Mouse (Mus musculus) kidney, embryonic 15.5 days (tissue): ENCODE measurements around the gene Cdk19. TPM values are rescaled to one million over a fixed set of nuclear protein-coding genes. Genes with fewer than 3 reads are reported as not detected.
A peak's percentile ranks its signal among the peaks of the same experiment; 100 is the strongest.
"Not testable (repeated sequence)": the region's sequence is repeated elsewhere in the genome, so short reads cannot be mapped to it uniquely, and the experiment has no call there.

Experiments
- ATAC-seq: fragments of 200-750 bp; cut with Nextera tagmentation; replicated peaks from 2 replicates; pipeline ENCODE4 v1.8.0; 2017; ENCODE audit warnings: moderate TSS enrichment; ENCODE audit not compliant: low FRiP score
- H3K27ac ChIP-seq: fragments of 300-500 bp; sonication (generic); 2 replicates; pipeline ENCODE4 v1.5.1; 2015; ENCODE audit warnings: mild to moderate bottlenecking, inconsistent platforms
- H3K27me3 ChIP-seq: fragments of 300-500 bp; sonication (generic); 2 replicates; pipeline ENCODE4 v1.6.1; 2015; ENCODE audit warnings: inconsistent platforms
- H3K36me3 ChIP-seq: fragments of 300-500 bp; sonication (generic); 2 replicates; pipeline ENCODE4 v1.6.1; 2015; ENCODE audit warnings: inconsistent platforms
- H3K4me1 ChIP-seq: fragments of 300-500 bp; sonication (generic); 2 replicates; pipeline ENCODE4 v1.6.1; 2015; ENCODE audit warnings: inconsistent platforms
- H3K4me2 ChIP-seq: fragments of 300-500 bp; sonication (generic); 2 replicates; pipeline ENCODE4 v1.6.1; 2015; ENCODE audit warnings: moderate library complexity, mild to moderate bottlenecking, inconsistent platforms
- H3K4me3 ChIP-seq: fragments of 300-500 bp; sonication (generic); replicated peaks from 2 replicates; pipeline ENCODE4 v1.5.1; 2015; ENCODE audit warnings: mild to moderate bottlenecking, inconsistent platforms
- H3K9ac ChIP-seq: fragments of 300-500 bp; sonication (generic); 2 replicates; pipeline ENCODE4 v1.6.1; 2015; ENCODE audit warnings: mild to moderate bottlenecking, inconsistent platforms
- H3K9me3 ChIP-seq: fragments of 300-500 bp; sonication (generic); replicated peaks from 2 replicates; pipeline ENCODE4 v1.6.1; 2016; ENCODE audit warnings: inconsistent platforms
- WGBS: fragments of 180-500 bp; shearing (Covaris S2); methylation state at CpG from one replicate; pipeline ENCODE4 v1.1.7; 2015; ENCODE audit warnings: mixed read lengths; 5-methylcytosine and 5-hydroxymethylcytosine counted together
- polyA plus RNA-seq: library from polyadenylated mRNA; unstranded; fragments of >200 nt; fragmentation: Nextera tagmentation; extraction: Ambion mirVana; gene quantifications from 2 replicates; pipeline ENCODE4 v1.2.1, GENCODE M21; 2015

Gene Cdk19
- polyA plus RNA-seq: 8.5 and 9.1 TPM in 2 replicates

GRCm38 (mm10) chr10:40339351-40339964 lies at the start of gene Cdk19:
Gene Cdk19 (plus strand): TSS chr10:40339564.
- Histone ChIP-seq H3K9me3 (no peaks in the 10 kb centered on the region), H3K9ac (no peak within 1 kb of the TSS), H3K4me3 (no peak within 1 kb of the TSS), H3K4me2 (peak within 1 kb of the TSS; percentile 8; the same call in 1 of the 2 replicates), H3K27ac (no peak within 1 kb of the TSS), H3K27me3 (no peaks in the 10 kb centered on the region), H3K4me1 (peaks cover 5% of the 10 kb centered on the region; the same call in 1 of the 2 replicates), H3K36me3 (no peaks in the 10 kb centered on the region)
- 17% methylated on average over 13 of the region's 13 CpGs for WGBS
- no peak for ATAC-seq

- WGBS: 91% methylated on average over 6 of the region's 6 CpGs
- no peaks in the 10 kb centered on the region for H3K9me3 ChIP-seq
Observed at GRCm38 (mm10) chr10:40292640-40293039, 46.7 kb upstream of the Cdk19 start.

GRCm38 (mm10) chr10:40300648-40301171 lies 38.7 kb upstream of the Cdk19 start:
- under 1% methylated on average over 36 of the region's 36 CpGs for WGBS
- Histone ChIP-seq H3K36me3 (no peaks in the 10 kb centered on the region), H3K27me3 (no peaks in the 10 kb centered on the region), H3K9ac (peak overlapping the region; percentile 95), H3K4me2 (peak overlapping the region; percentile 69), H3K4me1 (peaks cover 32% of the 10 kb centered on the region), H3K27ac (peak overlapping the region; percentile 95), H3K9me3 (no peaks in the 10 kb centered on the region), H3K4me3 (peak overlapping the region; percentile 97)
- peak; percentile 86 for ATAC-seq

More at GRCm38 (mm10) chr10:40292640-40293039, 46.7 kb upstream of the Cdk19 start:
- no peak overlapping the region for H3K4me2 ChIP-seq
- peaks cover 16% of the 10 kb centered on the region for H3K4me1 ChIP-seq
- H3K9ac ChIP-seq: no peak overlapping the region
- no peaks in the 10 kb centered on the region for H3K27me3 ChIP-seq
- H3K27ac ChIP-seq: no peak overlapping the region
- no peak overlapping the region for H3K4me3 ChIP-seq
- H3K36me3 ChIP-seq: peaks cover 47% of the 10 kb centered on the region
- no peak for ATAC-seq

GRCm38 (mm10) chr10:40301181-40302075 lies 37.9 kb upstream of the Cdk19 start:
- H3K36me3 ChIP-seq, H3K27me3 ChIP-seq, H3K9me3 ChIP-seq: not testable (repeated sequence)
- Histone ChIP-seq H3K27ac (peak overlapping the region; percentile 95), H3K4me3 (peak overlapping the region; percentile 97), H3K4me1 (peaks cover 32% of the 10 kb centered on the region), H3K9ac (peak overlapping the region; percentile 95), H3K4me2 (peak overlapping the region; percentile 69)
- peak; percentile 26 for ATAC-seq
- WGBS: 0% methylated on average over 55 of the region's 91 CpGs

- Histone ChIP-seq H3K9me3 (0 out of 2 replicates have a peak, but pooled peaks cover 8% of the 10 kb centered on the region), H3K4me1 (peaks cover 27% of the 10 kb centered on the region), H3K4me2 (peak within 1 kb of the TSS; percentile 77), H3K4me3 (peak within 1 kb of the TSS; percentile 97), H3K9ac (peak within 1 kb of the TSS; percentile 95), H3K27me3 (no peaks in the 10 kb centered on the region), H3K27ac (peak within 1 kb of the TSS; percentile 99), H3K36me3 (no peaks in the 10 kb centered on the region)
- under 1% methylated on average over 55 of the region's 55 CpGs for WGBS
- ATAC-seq: peak; percentile 97
Observed at GRCm38 (mm10) chr10:40302140-40302985, 37.0 kb upstream of the Cdk19 start, which contains the start of gene Amd1. Gene Amd1 (minus strand): TSS chr10:40302186.

- no peaks in the 10 kb centered on the region for H3K27me3 ChIP-seq
- H3K36me3 ChIP-seq: no peaks in the 10 kb centered on the region
- H3K4me2 ChIP-seq: no peak overlapping the region
- H3K9me3 ChIP-seq: 0 out of 2 replicates have a peak, but pooled peaks cover 8% of the 10 kb centered on the region
- WGBS: 88% methylated on average over 1 of the region's 1 CpGs
- H3K27ac ChIP-seq: no peak overlapping the region
- no peak overlapping the region for H3K9ac ChIP-seq
- H3K4me3 ChIP-seq: no peak overlapping the region
- H3K4me1 ChIP-seq: 0 out of 2 replicates have a peak, but pooled peaks cover 5% of the 10 kb centered on the region
- ATAC-seq: no peak
Observed at GRCm38 (mm10) chr10:40305989-40306388, 33.4 kb upstream of the Cdk19 start.

GRCm38 (mm10) chr10:40307826-40308583 lies 31.4 kb upstream of the Cdk19 start:
- Histone ChIP-seq H3K4me1 (0 out of 2 replicates have a peak, but pooled peaks cover 2% of the 10 kb centered on the region), H3K9me3 (0 out of 2 replicates have a peak, but pooled peaks cover 8% of the 10 kb centered on the region), H3K4me2 (no peak overlapping the region), H3K27me3 (no peaks in the 10 kb centered on the region), H3K36me3 (no peaks in the 10 kb centered on the region), H3K9ac (no peak overlapping the region), H3K27ac (0 out of 2 replicates have a peak overlapping the region, but pooled peaks have one; percentile 34), H3K4me3 (no peak overlapping the region)
- WGBS: 67% methylated on average over 4 of the region's 4 CpGs
- ATAC-seq: no peak

- no peak overlapping the region for H3K27ac ChIP-seq
- no peak overlapping the region for H3K9ac ChIP-seq
- H3K4me3 ChIP-seq: no peak overlapping the region
- WGBS: 64% methylated on average over 6 of the region's 6 CpGs
- H3K27me3 ChIP-seq: no peaks in the 10 kb centered on the region
- H3K4me2 ChIP-seq: no peak overlapping the region
- H3K36me3 ChIP-seq: no peaks in the 10 kb centered on the region
- no peak for ATAC-seq
- 0 out of 2 replicates have a peak, but pooled peaks cover 8% of the 10 kb centered on the region for H3K9me3 ChIP-seq
- no peaks in the 10 kb centered on the region for H3K4me1 ChIP-seq
Observed at GRCm38 (mm10) chr10:40309884-40310635, 29.3 kb upstream of the Cdk19 start.

GRCm38 (mm10) chr10:40312781-40313180 lies 26.6 kb upstream of the Cdk19 start:
- 53% methylated on average over 4 of the region's 4 CpGs for WGBS
- Histone ChIP-seq H3K4me1 (0 out of 2 replicates have a peak, but pooled peaks cover 2% of the 10 kb centered on the region), H3K27me3 (no peaks in the 10 kb centered on the region), H3K9ac (no peak overlapping the region), H3K27ac (no peak overlapping the region), H3K4me3 (no peak overlapping the region), H3K4me2 (no peak overlapping the region), H3K36me3 (no peaks in the 10 kb centered on the region), H3K9me3 (no peaks in the 10 kb centered on the region)
- no peak for ATAC-seq
